Mouse (Mus musculus) lung, adult 2 months (tissue): Measurements from ENCODE around the gene Prep.

Experiments used
- CTCF ChIP-seq: fragments of 200-500 bp; IDR thresholded peaks from 2 replicates; pipeline ENCODE4 v1.5.1; 2011; ENCODE audit warnings: mild to moderate bottlenecking, low read length, control low read depth; ENCODE audit not compliant: insufficient read depth
- POLR2A ChIP-seq: fragments of 200-500 bp; IDR thresholded peaks from 2 replicates; pipeline ENCODE4 v1.6.1; 2011; ENCODE audit warnings: low read depth, mild to moderate bottlenecking, control low read depth, low read length, borderline replicate concordance; ENCODE audit errors: extremely low read depth

GRCm38 (mm10) chr10:45017352-45017751 lies 49.7 kb upstream of the Prep start:
- TF ChIP-seq POLR2A = no peak
- no peak for TF ChIP-seq CTCF
